Mouse (Mus musculus) cortical plate, adult 2 months (tissue): ENCODE data around the gene Dph1. TPM values are rescaled to one million over a fixed set of nuclear protein-coding genes. Genes with fewer than 3 reads are reported as not detected.

Experiments used
- H3K27ac ChIP-seq: fragments of 200-500 bp; 2 replicates; pipeline ENCODE4 v1.5.1; 2012; ENCODE audit warnings: low read length, control low read depth, inconsistent platforms; ENCODE audit not compliant: insufficient read depth
- H3K4me1 ChIP-seq: fragments of 200-500 bp; 2 replicates; pipeline ENCODE4 v1.6.1; 2011; ENCODE audit warnings: low read length; ENCODE audit not compliant: control insufficient read depth, insufficient read depth
- H3K4me3 ChIP-seq: fragments of 200-500 bp; 2 replicates; pipeline ENCODE4 v1.5.1; 2011; ENCODE audit warnings: mild to moderate bottlenecking, low read length, control low read depth; ENCODE audit not compliant: insufficient read depth
- CTCF ChIP-seq: fragments of 200-500 bp; IDR thresholded peaks from 2 replicates; pipeline ENCODE4 v1.5.1; 2011; ENCODE audit warnings: mild to moderate bottlenecking, control low read depth, low read length; ENCODE audit not compliant: insufficient read depth; ENCODE audit errors: extremely low read depth
- POLR2A ChIP-seq: fragments of 200-500 bp; IDR thresholded peaks from 2 replicates; pipeline ENCODE4 v1.6.1; 2011; ENCODE audit warnings: mild to moderate bottlenecking, low read length, control low read depth; ENCODE audit not compliant: insufficient read depth; ENCODE audit errors: extremely low read depth
- polyA plus RNA-seq: library from polyadenylated mRNA; depleted of rRNA; stranded (reverse); fragments of >200 nt; gene quantifications from 2 replicates; pipeline ENCODE4 v1.2.3, GENCODE M21; 2012; rRNA removed

Dph1 gene
- polyA plus RNA-seq, 1 experiment = 29.1 TPM

DNA sequence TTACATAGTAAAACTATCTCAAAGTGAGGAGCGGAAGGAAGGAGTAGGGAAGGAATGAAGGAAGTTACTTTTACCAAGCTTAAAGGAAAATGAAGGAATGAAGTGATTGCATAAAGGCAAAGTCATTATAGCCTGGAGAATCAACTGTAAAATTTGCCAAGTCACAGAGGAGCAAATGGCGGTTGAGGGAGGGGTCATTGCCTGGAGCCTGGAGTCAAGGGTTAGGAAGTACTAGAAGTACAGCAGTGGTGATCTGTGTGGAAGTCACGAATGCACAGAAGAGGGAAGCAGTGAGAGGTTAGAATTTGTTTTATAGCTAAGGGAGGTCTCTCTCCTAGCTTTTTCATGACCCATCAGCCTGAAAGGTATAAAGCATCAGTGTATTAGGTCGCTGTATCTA is 59.7 kb downstream of the Dph1 start:
- H3K27ac ChIP-seq = no peak overlapping the region
- H3K4me3 ChIP-seq = no peak overlapping the region
- TF ChIP-seq POLR2A = no peak
- no peak for TF ChIP-seq CTCF

DNA sequence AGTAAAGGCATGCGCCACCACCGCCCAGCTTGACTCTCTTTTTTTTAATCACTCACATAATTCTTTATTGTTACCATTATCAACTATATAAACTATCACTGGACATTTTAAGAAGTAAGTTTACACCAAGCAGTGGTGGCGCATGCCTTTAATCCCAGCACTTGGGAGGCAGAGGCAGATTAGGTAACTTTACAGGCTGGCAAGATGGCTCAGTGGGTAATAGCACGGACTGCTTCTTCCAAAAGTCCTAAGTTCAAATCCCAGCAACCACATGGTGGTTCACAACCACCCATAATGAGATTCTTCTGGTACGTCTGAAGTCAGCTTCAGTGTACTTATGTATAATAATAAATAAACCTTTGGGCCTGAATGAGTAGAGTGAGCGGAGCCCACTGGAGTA is 61.6 kb downstream of the Dph1 start:
- TF ChIP-seq POLR2A = no peak
- no peak for TF ChIP-seq CTCF
- Histone ChIP-seq H3K4me1 (no peaks in the 10 kb centered on the region; the same call in 1 of the 2 replicates), H3K27ac (no peak overlapping the region), H3K4me3 (no peak overlapping the region)

More for the DNA sequence above, 59.7 kb downstream of the Dph1 start:
- H3K4me1 ChIP-seq = no peaks in the 10 kb centered on the region; the same call in 1 of the 2 replicates

Other genes with a start within 250 kb of the Dph1 start
- 3.0 and 3.8 TPM in 2 replicates for gene Hic1, start 21.7 kb downstream of the Dph1 start, polyA plus RNA-seq
- gene Ovca2, start 12.4 kb downstream of the Dph1 start, polyA plus RNA-seq = 19.5 and 21.4 TPM in 2 replicates
- gene Rtn4rl1, start 2.5 kb upstream of the Dph1 start, polyA plus RNA-seq = 37.9 and 40.1 TPM in 2 replicates
- gene Rpa1, start 157.1 kb upstream of the Dph1 start, polyA plus RNA-seq = 31.6 and 36.1 TPM in 2 replicates
- 9.5 and 10.0 TPM in 2 replicates for gene Smyd4, start 157.2 kb upstream of the Dph1 start, polyA plus RNA-seq
- gene Serpinf1, start 231.5 kb upstream of the Dph1 start, polyA plus RNA-seq = 13.7 and 15.9 TPM in 2 replicates
- gene Serpinf2, start 248.3 kb upstream of the Dph1 start, polyA plus RNA-seq = 0.15 and 0.26 TPM in 2 replicates